Mouse (Mus musculus) kidney, embryonic 15.5 days (tissue): ENCODE data around the gene Wnt9b. TPM values are rescaled to one million over a fixed set of nuclear protein-coding genes. Genes with fewer than 3 reads are reported as not detected.
"Not testable (repeated sequence)": the region's sequence is repeated elsewhere in the genome, so short reads cannot be mapped to it uniquely, and the experiment has no call there.

Experiments used
- ATAC-seq: fragments of 200-750 bp; cut with Nextera tagmentation; replicated peaks from 2 replicates; pipeline ENCODE4 v1.8.0; 2017; ENCODE audit warnings: moderate TSS enrichment; ENCODE audit not compliant: low FRiP score
- H3K27ac ChIP-seq: fragments of 300-500 bp; sonication (generic); 2 replicates; pipeline ENCODE4 v1.5.1; 2015; ENCODE audit warnings: mild to moderate bottlenecking, inconsistent platforms
- H3K27me3 ChIP-seq: fragments of 300-500 bp; sonication (generic); 2 replicates; pipeline ENCODE4 v1.6.1; 2015; ENCODE audit warnings: inconsistent platforms
- H3K36me3 ChIP-seq: fragments of 300-500 bp; sonication (generic); 2 replicates; pipeline ENCODE4 v1.6.1; 2015; ENCODE audit warnings: inconsistent platforms
- H3K4me1 ChIP-seq: fragments of 300-500 bp; sonication (generic); 2 replicates; pipeline ENCODE4 v1.6.1; 2015; ENCODE audit warnings: inconsistent platforms
- H3K4me2 ChIP-seq: fragments of 300-500 bp; sonication (generic); 2 replicates; pipeline ENCODE4 v1.6.1; 2015; ENCODE audit warnings: moderate library complexity, mild to moderate bottlenecking, inconsistent platforms
- H3K4me3 ChIP-seq: fragments of 300-500 bp; sonication (generic); replicated peaks from 2 replicates; pipeline ENCODE4 v1.5.1; 2015; ENCODE audit warnings: mild to moderate bottlenecking, inconsistent platforms
- H3K9ac ChIP-seq: fragments of 300-500 bp; sonication (generic); 2 replicates; pipeline ENCODE4 v1.6.1; 2015; ENCODE audit warnings: mild to moderate bottlenecking, inconsistent platforms
- H3K9me3 ChIP-seq: fragments of 300-500 bp; sonication (generic); replicated peaks from 2 replicates; pipeline ENCODE4 v1.6.1; 2016; ENCODE audit warnings: inconsistent platforms
- WGBS: fragments of 180-500 bp; shearing (Covaris S2); methylation state at CpG from one replicate; pipeline ENCODE4 v1.1.7; 2015; ENCODE audit warnings: mixed read lengths; 5-methylcytosine and 5-hydroxymethylcytosine counted together
- polyA plus RNA-seq: library from polyadenylated mRNA; unstranded; fragments of >200 nt; fragmentation: Nextera tagmentation; extraction: Ambion mirVana; gene quantifications from 2 replicates; pipeline ENCODE4 v1.2.1, GENCODE M21; 2015

Wnt9b gene
- polyA plus RNA-seq, 1 experiment from 2014 or later: 7.7 TPM

- not testable (repeated sequence) for ATAC-seq, H3K4me1 ChIP-seq, H3K27ac ChIP-seq, H3K4me3 ChIP-seq, H3K36me3 ChIP-seq, H3K9me3 ChIP-seq, H3K9ac ChIP-seq, H3K4me2 ChIP-seq
- 93% methylated on average over 5 of the region's 5 CpGs for WGBS
- peaks cover 38% of the 10 kb centered on the region for H3K27me3 ChIP-seq
These were observed 11.3 kb upstream of the Wnt9b start for GRCm38 (mm10) chr11:103760891-103761290.

- Histone ChIP-seq H3K4me1 (peaks cover 5% of the 10 kb centered on the region; the same call in 1 of the 2 replicates), H3K27me3 (peaks cover 40% of the 10 kb centered on the region), H3K4me2 (no peak overlapping the region), H3K9me3 (peaks cover 2% of the 10 kb centered on the region; the same call in 1 of the 2 replicates), H3K9ac (no peak overlapping the region), H3K36me3 (no peaks in the 10 kb centered on the region), H3K27ac (no peak overlapping the region), H3K4me3 (no peak overlapping the region)
- no peak for ATAC-seq
- WGBS: 59% methylated on average over 7 of the region's 7 CpGs
These were observed 10.5 kb upstream of the Wnt9b start for GRCm38 (mm10) chr11:103760101-103760500.

- no peak for ATAC-seq
- Histone ChIP-seq H3K27me3 (peaks cover 46% of the 10 kb centered on the region), H3K9me3 (peaks cover 2% of the 10 kb centered on the region; the same call in 1 of the 2 replicates), H3K4me3 (no peak overlapping the region), H3K4me1 (peaks cover 5% of the 10 kb centered on the region; the same call in 1 of the 2 replicates), H3K4me2 (no peak overlapping the region), H3K36me3 (no peaks in the 10 kb centered on the region), H3K27ac (no peak overlapping the region), H3K9ac (no peak overlapping the region)
- WGBS: 11% methylated on average over 6 of the region's 6 CpGs
These were observed 9.1 kb upstream of the Wnt9b start for GRCm38 (mm10) chr11:103758706-103759105.

GRCm38 (mm10) chr11:103758054-103758453 lies 8.4 kb upstream of the Wnt9b start:
- ATAC-seq: no peak
- peaks cover 2% of the 10 kb centered on the region; the same call in 1 of the 2 replicates for H3K9me3 ChIP-seq
- peaks cover 5% of the 10 kb centered on the region; the same call in 1 of the 2 replicates for H3K4me1 ChIP-seq
- H3K36me3 ChIP-seq: no peaks in the 10 kb centered on the region
- peaks cover 50% of the 10 kb centered on the region for H3K27me3 ChIP-seq
- no peak overlapping the region for H3K4me2 ChIP-seq
- WGBS: 48% methylated on average over 11 of the region's 11 CpGs
- H3K27ac ChIP-seq: no peak overlapping the region
- H3K4me3 ChIP-seq: no peak overlapping the region
- no peak overlapping the region for H3K9ac ChIP-seq

- Histone ChIP-seq H3K9ac (no peak overlapping the region), H3K4me1 (peaks cover 23% of the 10 kb centered on the region), H3K4me2 (no peak overlapping the region; the same call in 1 of the 2 replicates), H3K27ac (no peak overlapping the region), H3K27me3 (peaks cover 90% of the 10 kb centered on the region), H3K9me3 (no peaks in the 10 kb centered on the region), H3K36me3 (no peaks in the 10 kb centered on the region), H3K4me3 (no peak overlapping the region)
- WGBS: 23% methylated on average over 3 of the region's 3 CpGs
- no peak for ATAC-seq
These were observed 991 bp upstream of the Wnt9b start for GRCm38 (mm10) chr11:103750612-103751011.

- Histone ChIP-seq H3K9me3 (no peaks in the 10 kb centered on the region), H3K4me2 (peak overlapping the region; percentile 29), H3K4me1 (peaks cover 55% of the 10 kb centered on the region), H3K36me3 (no peaks in the 10 kb centered on the region), H3K27ac (peak overlapping the region; percentile 78), H3K4me3 (no peak overlapping the region), H3K27me3 (peaks cover 66% of the 10 kb centered on the region), H3K9ac (no peak overlapping the region)
- peak; percentile 81 for ATAC-seq
- WGBS: 57% methylated on average over 19 of the region's 19 CpGs
These were observed 14.4 kb downstream of the Wnt9b start for GRCm38 (mm10) chr11:103735046-103735781.

- WGBS: 67% methylated on average over 5 of the region's 5 CpGs
- Histone ChIP-seq H3K36me3 (no peaks in the 10 kb centered on the region), H3K4me2 (peak overlapping the region; percentile 29; the same call in 1 of the 2 replicates), H3K9ac (no peak overlapping the region), H3K9me3 (no peaks in the 10 kb centered on the region), H3K4me3 (no peak overlapping the region), H3K27me3 (peaks cover 67% of the 10 kb centered on the region), H3K27ac (peak overlapping the region; percentile 65), H3K4me1 (peaks cover 51% of the 10 kb centered on the region)
- ATAC-seq: no peak
These were observed 15.1 kb downstream of the Wnt9b start for GRCm38 (mm10) chr11:103734411-103735045.

GRCm38 (mm10) chr11:103733961-103734360 lies 15.7 kb downstream of the Wnt9b start:
- Histone ChIP-seq H3K27me3 (peaks cover 64% of the 10 kb centered on the region), H3K9me3 (no peaks in the 10 kb centered on the region), H3K4me2 (no peak overlapping the region), H3K4me1 (peaks cover 46% of the 10 kb centered on the region), H3K27ac (peak overlapping the region; percentile 65), H3K36me3 (no peaks in the 10 kb centered on the region), H3K9ac (no peak overlapping the region), H3K4me3 (no peak overlapping the region)
- WGBS: 88% methylated on average over 2 of the region's 2 CpGs
- no peak for ATAC-seq

GRCm38 (mm10) chr11:103733069-103733468 lies 16.6 kb downstream of the Wnt9b start:
- Histone ChIP-seq H3K27me3 (peaks cover 58% of the 10 kb centered on the region), H3K9ac (no peak overlapping the region), H3K4me1 (peaks cover 41% of the 10 kb centered on the region), H3K9me3 (no peaks in the 10 kb centered on the region), H3K4me3 (no peak overlapping the region), H3K36me3 (no peaks in the 10 kb centered on the region), H3K27ac (no peak overlapping the region), H3K4me2 (no peak overlapping the region)
- ATAC-seq: no peak
- WGBS: 75% methylated on average over 4 of the region's 4 CpGs

GRCm38 (mm10) chr11:103732306-103732705 lies 17.3 kb downstream of the Wnt9b start:
- H3K4me2 ChIP-seq: no peak overlapping the region
- H3K9me3 ChIP-seq: no peaks in the 10 kb centered on the region
- H3K27me3 ChIP-seq: peaks cover 57% of the 10 kb centered on the region
- no peaks in the 10 kb centered on the region for H3K36me3 ChIP-seq
- 86% methylated on average over 7 of the region's 7 CpGs for WGBS
- H3K27ac ChIP-seq: no peak overlapping the region
- H3K9ac ChIP-seq: no peak overlapping the region
- ATAC-seq: no peak
- no peak overlapping the region for H3K4me3 ChIP-seq
- H3K4me1 ChIP-seq: peaks cover 34% of the 10 kb centered on the region

GRCm38 (mm10) chr11:103731594-103731993 lies 18.0 kb downstream of the Wnt9b start:
- H3K4me1 ChIP-seq: peaks cover 28% of the 10 kb centered on the region
- no peak overlapping the region for H3K27ac ChIP-seq
- H3K27me3 ChIP-seq: peaks cover 57% of the 10 kb centered on the region
- no peak overlapping the region for H3K9ac ChIP-seq
- no peak for ATAC-seq
- H3K36me3 ChIP-seq: no peaks in the 10 kb centered on the region
- 82% methylated on average over 9 of the region's 9 CpGs for WGBS
- H3K4me3 ChIP-seq: no peak overlapping the region
- H3K4me2 ChIP-seq: no peak overlapping the region
- H3K9me3 ChIP-seq: no peaks in the 10 kb centered on the region

GRCm38 (mm10) chr11:103729282-103729985 lies 20.2 kb downstream of the Wnt9b start:
- Histone ChIP-seq H3K4me1 (peaks cover 14% of the 10 kb centered on the region), H3K9ac (no peak overlapping the region), H3K9me3 (no peaks in the 10 kb centered on the region), H3K4me3 (no peak overlapping the region), H3K4me2 (no peak overlapping the region), H3K27ac (no peak overlapping the region), H3K27me3 (peaks cover 57% of the 10 kb centered on the region), H3K36me3 (no peaks in the 10 kb centered on the region)
- 70% methylated on average over 9 of the region's 9 CpGs for WGBS
- ATAC-seq: no peak
